Mouse (Mus musculus): ENCODE data around the gene Zfp963. TPM values are rescaled to one million over a fixed set of nuclear protein-coding genes. Genes with fewer than 3 reads are reported as not detected.

The Zfp963 gene
- total RNA-seq (2014; rRNA removed; ENCODE audit: low replicate concordance) (0.73 and 3.5 TPM in 2 replicates), polyA plus RNA-seq (2015; fragmentation: Nextera tagmentation; extraction: Ambion mirVana) (2.8 and 3.1 TPM in 2 replicates)

GRCm38 (mm10) chr8:69749544-69750454 lies at the start of gene Zfp963:
Gene Zfp963 (minus strand): TSS chr8:69749970.
- peak; percentile 98 for ATAC-seq (ENCODE audit: insufficient read depth, low read depth)
- Histone ChIP-seq H3K4me2 (ENCODE audit: low read depth, low read length) (peak within 1 kb of the TSS; percentile 57), H3K36me3 (replicated peaks; ENCODE audit: control insufficient read depth, insufficient read depth, low read length) (no peaks in the 10 kb centered on the region), H3K9ac (replicated peaks; ENCODE audit: low read depth, low read length) (peak within 1 kb of the TSS; percentile 76), H3K4me1 (ENCODE audit: control insufficient read depth, insufficient read depth) (peaks cover 4% of the 10 kb centered on the region; the same call in 1 of the 2 replicates), H3K27me3 (ENCODE audit: control insufficient read depth, insufficient read depth, low read length) (no peaks in the 10 kb centered on the region), H3K27ac (ENCODE audit: low read depth) (peak within 1 kb of the TSS; percentile 97), H3K4me3 (ENCODE audit: low read depth, low read length) (peak within 1 kb of the TSS; percentile 65), H3K9me3 (replicated peaks; ENCODE audit: control insufficient read depth, low read length) (no peaks in the 10 kb centered on the region)
- WGBS, result 3% methylated on average over 47 of the region's 48 CpGs
- DNase-seq (ENCODE audit: low spot score), result peak; percentile 93
- no peak for TF ChIP-seq EP300 (IDR thresholded peaks at IDR 0.05; ENCODE audit: low read depth)
- no peak for TF ChIP-seq CTCF (IDR thresholded peaks at IDR 0.05; ENCODE audit: low read depth)

DNA sequence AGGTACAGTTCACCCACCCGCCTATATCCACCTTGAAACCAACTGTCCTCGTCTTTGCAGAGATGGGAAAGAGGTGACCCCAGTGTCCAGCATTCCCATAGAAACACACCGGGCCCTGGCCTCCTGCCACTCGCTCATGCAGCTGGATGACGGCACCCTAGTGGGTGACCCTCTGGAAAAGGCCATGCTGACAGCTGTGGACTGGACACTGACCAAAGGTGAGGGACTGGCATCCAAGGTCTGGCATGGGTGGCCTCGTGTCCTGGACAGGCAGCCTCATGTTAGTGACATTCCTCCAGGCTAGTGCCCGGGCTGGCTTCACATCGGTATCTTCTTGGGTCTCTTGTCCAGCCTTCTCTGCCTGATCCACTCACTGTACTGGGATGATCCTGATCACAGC lies 49.5 kb upstream of the Zfp963 start:
- no peaks in the 10 kb centered on the region for H3K4me1 ChIP-seq (ENCODE audit: control insufficient read depth, insufficient read depth)
- no peak overlapping the region for H3K4me3 ChIP-seq (ENCODE audit: low read depth, low read length)
- H3K27ac ChIP-seq (ENCODE audit: low read depth), result no peak overlapping the region
- H3K4me2 ChIP-seq (ENCODE audit: low read depth, low read length), result no peak overlapping the region
- TF ChIP-seq CTCF (IDR thresholded peaks at IDR 0.05; ENCODE audit: low read depth) (no peak), EP300 (IDR thresholded peaks at IDR 0.05; ENCODE audit: low read depth) (no peak)
- ATAC-seq (ENCODE audit: insufficient read depth, low read depth) (no peak), DNase-seq (ENCODE audit: low spot score) (no peak)
- H3K27me3 ChIP-seq (ENCODE audit: control insufficient read depth, insufficient read depth, low read length), result no peaks in the 10 kb centered on the region
- H3K9me3 ChIP-seq (replicated peaks; ENCODE audit: control insufficient read depth, low read length), result no peaks in the 10 kb centered on the region
- H3K36me3 ChIP-seq (replicated peaks; ENCODE audit: control insufficient read depth, insufficient read depth, low read length), result peaks cover 100% of the 10 kb centered on the region
- H3K9ac ChIP-seq (replicated peaks; ENCODE audit: low read depth, low read length), result no peak overlapping the region
- WGBS, result 95% methylated on average over 8 of the region's 8 CpGs

GRCm38 (mm10) chr8:69797661-69798060 lies 47.9 kb upstream of the Zfp963 start:
- Histone ChIP-seq H3K4me3 (ENCODE audit: low read depth, low read length) (no peak overlapping the region), H3K4me1 (ENCODE audit: control insufficient read depth, insufficient read depth) (peaks cover 1% of the 10 kb centered on the region; the same call in 1 of the 2 replicates), H3K36me3 (replicated peaks; ENCODE audit: control insufficient read depth, insufficient read depth, low read length) (peaks cover 93% of the 10 kb centered on the region), H3K27me3 (ENCODE audit: control insufficient read depth, insufficient read depth, low read length) (no peaks in the 10 kb centered on the region), H3K4me2 (ENCODE audit: low read depth, low read length) (no peak overlapping the region), H3K27ac (ENCODE audit: low read depth) (no peak overlapping the region), H3K9me3 (replicated peaks; ENCODE audit: control insufficient read depth, low read length) (no peaks in the 10 kb centered on the region), H3K9ac (replicated peaks; ENCODE audit: low read depth, low read length) (no peak overlapping the region)
- ATAC-seq (ENCODE audit: insufficient read depth, low read depth), result no peak
- DNase-seq (ENCODE audit: low spot score), result no peak
- 94% methylated on average over 10 of the region's 10 CpGs for WGBS
- TF ChIP-seq EP300 (IDR thresholded peaks at IDR 0.05; ENCODE audit: low read depth), result no peak
- TF ChIP-seq CTCF (IDR thresholded peaks at IDR 0.05; ENCODE audit: low read depth), result no peak

GRCm38 (mm10) chr8:69796721-69797345 lies 47.1 kb upstream of the Zfp963 start:
- TF ChIP-seq EP300 (IDR thresholded peaks at IDR 0.05; ENCODE audit: low read depth) (no peak), CTCF (IDR thresholded peaks at IDR 0.05; ENCODE audit: low read depth) (no peak)
- Histone ChIP-seq H3K9ac (replicated peaks; ENCODE audit: low read depth, low read length) (no peak overlapping the region), H3K4me3 (ENCODE audit: low read depth, low read length) (no peak overlapping the region), H3K27ac (ENCODE audit: low read depth) (no peak overlapping the region), H3K4me1 (ENCODE audit: control insufficient read depth, insufficient read depth) (peaks cover 9% of the 10 kb centered on the region), H3K27me3 (ENCODE audit: control insufficient read depth, insufficient read depth, low read length) (no peaks in the 10 kb centered on the region), H3K4me2 (ENCODE audit: low read depth, low read length) (no peak overlapping the region), H3K36me3 (replicated peaks; ENCODE audit: control insufficient read depth, insufficient read depth, low read length) (peaks cover 84% of the 10 kb centered on the region), H3K9me3 (replicated peaks; ENCODE audit: control insufficient read depth, low read length) (no peaks in the 10 kb centered on the region)
- WGBS, result 95% methylated on average over 16 of the region's 16 CpGs
- DNase-seq (ENCODE audit: low spot score) (no peak), ATAC-seq (ENCODE audit: insufficient read depth, low read depth) (no peak)

DNA sequence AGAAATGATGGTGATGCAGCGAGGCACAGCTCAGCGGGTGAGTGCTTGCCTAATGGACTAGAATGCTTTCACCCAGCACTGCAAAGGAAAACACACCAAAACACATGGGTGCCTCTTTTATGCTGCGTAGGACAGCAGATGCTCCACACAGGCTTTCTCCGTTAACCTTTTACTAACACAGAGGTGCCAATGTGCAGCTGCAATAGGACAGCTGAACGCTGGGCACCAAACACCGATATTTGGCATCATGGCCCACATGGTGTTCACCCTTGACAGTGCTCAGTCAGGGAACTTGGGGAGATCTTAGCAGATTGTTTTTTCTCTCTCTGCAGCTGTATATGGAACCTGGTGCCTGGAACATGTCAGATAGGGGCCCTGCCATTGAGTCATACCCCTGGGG lies 45.1 kb upstream of the Zfp963 start:
- no peak overlapping the region for H3K4me3 ChIP-seq (ENCODE audit: low read depth, low read length)
- DNase-seq (ENCODE audit: low spot score) (no peak), ATAC-seq (ENCODE audit: insufficient read depth, low read depth) (no peak)

More for the DNA sequence above, 45.1 kb upstream of the Zfp963 start:
- Histone ChIP-seq H3K27ac (ENCODE audit: low read depth) (no peak overlapping the region), H3K36me3 (replicated peaks; ENCODE audit: control insufficient read depth, insufficient read depth, low read length) (peaks cover 65% of the 10 kb centered on the region), H3K9ac (replicated peaks; ENCODE audit: low read depth, low read length) (no peak overlapping the region), H3K9me3 (replicated peaks; ENCODE audit: control insufficient read depth, low read length) (no peaks in the 10 kb centered on the region), H3K27me3 (ENCODE audit: control insufficient read depth, insufficient read depth, low read length) (no peaks in the 10 kb centered on the region), H3K4me1 (ENCODE audit: control insufficient read depth, insufficient read depth) (peaks cover 16% of the 10 kb centered on the region), H3K4me2 (ENCODE audit: low read depth, low read length) (no peak overlapping the region)
- 94% methylated on average over 6 of the region's 6 CpGs for WGBS
- TF ChIP-seq EP300 (IDR thresholded peaks at IDR 0.05; ENCODE audit: low read depth) (no peak), CTCF (IDR thresholded peaks at IDR 0.05; ENCODE audit: low read depth) (no peak)

All from heart, postnatal 0 days (tissue).